Comparison of ENCODE assay signal across 12 mouse cellular contexts in the genomic region with DNA sequence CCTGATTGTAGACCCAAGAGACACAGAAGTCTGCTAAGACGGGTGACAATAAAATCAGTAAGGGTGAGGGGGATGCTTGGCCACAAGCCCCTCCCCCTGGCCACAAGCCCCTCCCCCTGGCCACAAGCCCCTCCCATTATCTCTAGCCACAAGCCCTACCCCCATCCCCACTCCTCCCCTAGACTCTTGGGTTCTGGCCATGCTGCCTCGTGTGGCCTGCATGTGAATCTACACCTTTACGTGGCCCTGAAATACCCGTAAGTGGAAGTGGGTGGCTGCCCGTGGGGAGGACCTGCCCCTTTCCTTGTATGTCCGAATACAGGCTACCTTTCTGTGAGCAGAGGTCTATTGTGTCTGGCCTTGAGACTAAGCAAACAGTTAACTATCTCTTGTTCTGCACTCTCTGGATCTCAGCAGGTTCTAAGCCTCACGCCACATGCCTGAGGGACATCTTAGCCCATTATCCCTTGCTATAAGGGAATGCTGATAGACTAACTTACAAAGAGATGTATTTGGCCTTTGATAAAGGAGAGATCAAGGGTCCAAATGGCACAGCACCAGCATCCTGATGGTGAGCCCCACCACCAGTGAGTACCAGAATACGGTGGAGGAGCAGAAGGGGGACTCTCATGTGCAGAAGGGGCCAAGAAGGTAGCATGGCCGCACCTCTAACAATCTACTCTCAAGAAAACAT.
DNase-seq lines count a peak whose midpoint lies in the region; ATAC-seq lines count a peak whose summit lies in the region.
"Had no signal": no experiment of that assay in that cellular context is flagged by ENCODE, and none has a peak within 500 bp of the region (broad histone marks: within the 10 kb centered on the region; RNA-seq: fewer than 3 reads in every experiment).

No protein-coding gene starts in this region.

- no peaks in the 10 kb centered on the region for H3K9me3 ChIP-seq in heart, embryonic 13.5 days
- no peaks in the 10 kb centered on the region for H3K9me3 ChIP-seq in heart, embryonic 12.5 days (replicated peaks)
- H3K9me3 ChIP-seq: hindbrain, embryonic 15.5 days had no signal

- no peaks in the 10 kb centered on the region for H3K27me3 ChIP-seq in heart, embryonic 13.5 days (replicated peaks)
- H3K27me3 ChIP-seq in heart, embryonic 12.5 days (replicated peaks) = no peaks in the 10 kb centered on the region
- H3K27me3 ChIP-seq: hindbrain, embryonic 15.5 days had no signal

- no peak overlapping the region for H3K9ac ChIP-seq in heart, embryonic 13.5 days
- no peak overlapping the region for H3K9ac ChIP-seq in heart, embryonic 12.5 days
- H3K9ac ChIP-seq: hindbrain, embryonic 15.5 days had no signal

- ATAC-seq in heart, embryonic 13.5 days (ENCODE audit: extremely low read depth, insufficient number of reproducible peaks, low FRiP score, low TSS enrichment) = no peak
- no peak for ATAC-seq in heart, embryonic 12.5 days (ENCODE audit: insufficient number of reproducible peaks, low FRiP score)

- no peak overlapping the region for H3K4me2 ChIP-seq in heart, embryonic 13.5 days
- H3K4me2 ChIP-seq in heart, embryonic 12.5 days = no peak overlapping the region
- H3K4me2 ChIP-seq: hindbrain, embryonic 15.5 days had no signal

- no peaks in the 10 kb centered on the region for H3K36me3 ChIP-seq in heart, embryonic 13.5 days
- H3K36me3 ChIP-seq in heart, embryonic 12.5 days = no peaks in the 10 kb centered on the region
- H3K36me3 ChIP-seq: hindbrain, embryonic 15.5 days had no signal

- peaks cover 51% of the 10 kb centered on the region for H3K4me1 ChIP-seq in heart, embryonic 13.5 days
- H3K4me1 ChIP-seq in heart, embryonic 12.5 days (replicated peaks) = peaks cover 64% of the 10 kb centered on the region

- H3K27ac ChIP-seq in heart, embryonic 13.5 days (replicated peaks) = peak overlapping the region; percentile 20; the same call in 1 of the 2 replicates
- no peak overlapping the region for H3K27ac ChIP-seq in heart, embryonic 12.5 days (ENCODE audit: poor library complexity, severe bottlenecking)
- H3K27ac ChIP-seq: hindbrain, embryonic 15.5 days had no signal

- WGBS in heart, embryonic 13.5 days = 86% methylated on average over 9 of the region's 9 CpGs
- 76% methylated on average over 9 of the region's 9 CpGs for WGBS in heart, embryonic 12.5 days

- DNase-seq in retina, postnatal 1 day = peak; percentile 39
- no peak for DNase-seq in retina, embryonic 14.5 days (ENCODE audit: low spot score)
- peak; percentile 33 for DNase-seq in WW6 (ENCODE audit: low read depth, low spot score)
- peak; percentile 7 to 19 for DNase-seq in natural killer cell, adult 2 months (ENCODE audit: low spot score in 2 of 2)
- DNase-seq in layer of hippocampus, postnatal 25 days (ENCODE audit: extremely low spot score in 1 of 2, low spot score in 1 of 2) = no peak
- no peak for DNase-seq in adrenal gland, postnatal 25 days
- DNase-seq: cerebellum, postnatal 36 days; gastrocnemius, postnatal 14 days had no signal

- H3K4me3 ChIP-seq in heart, embryonic 13.5 days = no peak overlapping the region
- H3K4me3 ChIP-seq in heart, embryonic 12.5 days = no peak overlapping the region
- H3K4me3 ChIP-seq: erythroblast, embryonic 14.5 days; hindbrain, embryonic 15.5 days had no signal

Comparison
In these comparisons a context has a peak if more than half of its experiments do, and no peak if none do; other contexts are left out.
1. DNase-seq: peak in retina, postnatal 1 day (single experiment), WW6 (single experiment) and natural killer cell, adult 2 months (2 of 2); none in retina, embryonic 14.5 days (single experiment), layer of hippocampus, postnatal 25 days (0 of 2) and adrenal gland, postnatal 25 days (single experiment).